Mouse (Mus musculus): ENCODE data around the gene Gm12800. TPM values are rescaled to one million over a fixed set of nuclear protein-coding genes. Genes with fewer than 3 reads are reported as not detected.
"Not testable (repeated sequence)": the region's sequence is repeated elsewhere in the genome, so short reads cannot be mapped to it uniquely, and the experiment has no call there.

The Gm12800 gene
- total RNA-seq (2014; fragmentation: Nextera tagmentation) (not detected in 2 replicates), total RNA-seq (2017) (not detected in 2 replicates), polyA plus RNA-seq (2012) (not detected in 2 replicates)

- DNase-seq (ENCODE audit: low spot score) = not testable (repeated sequence)
Observed at GRCm38 (mm10) chr4:101908821-101909220, at the start of gene Gm12800. Gene Gm12800 (plus strand): TSS chr4:101909121.

GRCm38 (mm10) chr4:101860873-101861272, 48.0 kb upstream of the Gm12800 start:
- Histone ChIP-seq H3K4me3 (ENCODE audit: low read depth, low read length) (no peak overlapping the region), H3K27me3 (ENCODE audit: insufficient read depth, low read length) (no peaks in the 10 kb centered on the region), H3K36me3 (replicated peaks) (no peaks in the 10 kb centered on the region), H3K4me1 (ENCODE audit: insufficient read depth, low read depth, low read length) (no peaks in the 10 kb centered on the region), H3K9me3 (replicated peaks) (peaks cover 7% of the 10 kb centered on the region)
- no peak for ATAC-seq (ENCODE audit: extremely low read depth, insufficient number of reproducible peaks, low FRiP score, poor library complexity, severe bottlenecking)
- DNase-seq (ENCODE audit: low spot score) = no peak
- TF ChIP-seq GATA2 (IDR thresholded peaks at IDR 0.05; ENCODE audit: borderline replicate concordance, low read depth, low read length) (no peak), GATA1 (IDR thresholded peaks at IDR 0.05; ENCODE audit: borderline replicate concordance, low read length) (no peak), CTCF (IDR thresholded peaks at IDR 0.05; ENCODE audit: low read depth, low read length) (no peak), POLR2AphosphoS5 (IDR thresholded peaks at IDR 0.05; ENCODE audit: insufficient replicate concordance, low read depth, low read length) (no peak), TAL1 (conservative IDR thresholded peaks at IDR 0.05; ENCODE audit: low read depth, low read length) (no peak)

More at GRCm38 (mm10) chr4:101908821-101909220, at the start of gene Gm12800:
- H3K27me3 ChIP-seq (ENCODE audit: insufficient read depth, low read length); H3K36me3 ChIP-seq (replicated peaks); ATAC-seq (ENCODE audit: extremely low read depth, insufficient number of reproducible peaks, low FRiP score, poor library complexity, severe bottlenecking); H3K4me3 ChIP-seq (ENCODE audit: low read depth, low read length); H3K4me1 ChIP-seq (ENCODE audit: insufficient read depth, low read depth, low read length); H3K9me3 ChIP-seq (replicated peaks): not testable (repeated sequence)

GRCm38 (mm10) chr4:101862289-101862688, 46.6 kb upstream of the Gm12800 start:
- ATAC-seq (ENCODE audit: extremely low read depth, insufficient number of reproducible peaks, low FRiP score, poor library complexity, severe bottlenecking) (no peak), DNase-seq (ENCODE audit: low spot score) (no peak)
- TF ChIP-seq TAL1 (conservative IDR thresholded peaks at IDR 0.05; ENCODE audit: low read depth, low read length) (no peak), GATA1 (IDR thresholded peaks at IDR 0.05; ENCODE audit: borderline replicate concordance, low read length) (no peak), CTCF (IDR thresholded peaks at IDR 0.05; ENCODE audit: low read depth, low read length) (no peak), POLR2AphosphoS5 (IDR thresholded peaks at IDR 0.05; ENCODE audit: insufficient replicate concordance, low read depth, low read length) (no peak), GATA2 (IDR thresholded peaks at IDR 0.05; ENCODE audit: borderline replicate concordance, low read depth, low read length) (no peak)
- Histone ChIP-seq H3K4me3 (ENCODE audit: low read depth, low read length) (no peak overlapping the region), H3K9me3 (replicated peaks) (peaks cover 7% of the 10 kb centered on the region), H3K4me1 (ENCODE audit: insufficient read depth, low read depth, low read length) (no peaks in the 10 kb centered on the region), H3K36me3 (replicated peaks) (no peaks in the 10 kb centered on the region), H3K27me3 (ENCODE audit: insufficient read depth, low read length) (no peaks in the 10 kb centered on the region)

- not testable (repeated sequence) for H3K4me1 ChIP-seq (ENCODE audit: insufficient read depth, low read depth, low read length); H3K4me3 ChIP-seq (ENCODE audit: low read depth, low read length); H3K27me3 ChIP-seq (ENCODE audit: insufficient read depth, low read length); H3K36me3 ChIP-seq (replicated peaks); ATAC-seq (ENCODE audit: extremely low read depth, insufficient number of reproducible peaks, low FRiP score, poor library complexity, severe bottlenecking); DNase-seq (ENCODE audit: low spot score); H3K9me3 ChIP-seq (replicated peaks)
Observed at GRCm38 (mm10) chr4:101872031-101872430, 36.9 kb upstream of the Gm12800 start.

GRCm38 (mm10) chr4:101875687-101876086, 33.2 kb upstream of the Gm12800 start:
- not testable (repeated sequence) for H3K9me3 ChIP-seq (replicated peaks); H3K36me3 ChIP-seq (replicated peaks); H3K4me3 ChIP-seq (ENCODE audit: low read depth, low read length); H3K4me1 ChIP-seq (ENCODE audit: insufficient read depth, low read depth, low read length); H3K27me3 ChIP-seq (ENCODE audit: insufficient read depth, low read length); ATAC-seq (ENCODE audit: extremely low read depth, insufficient number of reproducible peaks, low FRiP score, poor library complexity, severe bottlenecking); DNase-seq (ENCODE audit: low spot score)

GRCm38 (mm10) chr4:101883641-101884040, 25.3 kb upstream of the Gm12800 start:
- no peaks in the 10 kb centered on the region for H3K27me3 ChIP-seq (ENCODE audit: insufficient read depth, low read length)
- no peak for ATAC-seq (ENCODE audit: extremely low read depth, insufficient number of reproducible peaks, low FRiP score, poor library complexity, severe bottlenecking)
- H3K36me3 ChIP-seq (replicated peaks) = no peaks in the 10 kb centered on the region
- no peak for TF ChIP-seq CTCF (IDR thresholded peaks at IDR 0.05; ENCODE audit: low read depth, low read length)
- TF ChIP-seq GATA1 (IDR thresholded peaks at IDR 0.05; ENCODE audit: borderline replicate concordance, low read length) = no peak
- TF ChIP-seq TAL1 (conservative IDR thresholded peaks at IDR 0.05; ENCODE audit: low read depth, low read length) = no peak
- H3K4me3 ChIP-seq (ENCODE audit: low read depth, low read length) = no peak overlapping the region
- H3K4me1 ChIP-seq (ENCODE audit: insufficient read depth, low read depth, low read length) = no peaks in the 10 kb centered on the region
- peaks cover 1% of the 10 kb centered on the region for H3K9me3 ChIP-seq (replicated peaks)
- DNase-seq (ENCODE audit: low spot score) = no peak

- no peak for TF ChIP-seq GATA2 (IDR thresholded peaks at IDR 0.05; ENCODE audit: borderline replicate concordance, low read depth, low read length)
- TF ChIP-seq GATA1 (IDR thresholded peaks at IDR 0.05; ENCODE audit: borderline replicate concordance, low read length) = no peak
- no peak for TF ChIP-seq CTCF (IDR thresholded peaks at IDR 0.05; ENCODE audit: low read depth, low read length)
- no peak for TF ChIP-seq POLR2AphosphoS5 (IDR thresholded peaks at IDR 0.05; ENCODE audit: insufficient replicate concordance, low read depth, low read length)
- TF ChIP-seq TAL1 (conservative IDR thresholded peaks at IDR 0.05; ENCODE audit: low read depth, low read length) = no peak
- peaks cover 22% of the 10 kb centered on the region for H3K9me3 ChIP-seq (replicated peaks)
- H3K36me3 ChIP-seq (replicated peaks) = no peaks in the 10 kb centered on the region
- no peak for DNase-seq (ENCODE audit: low spot score)
- ATAC-seq (ENCODE audit: extremely low read depth, insufficient number of reproducible peaks, low FRiP score, poor library complexity, severe bottlenecking) = no peak
- H3K4me1 ChIP-seq (ENCODE audit: insufficient read depth, low read depth, low read length) = no peaks in the 10 kb centered on the region
- no peak overlapping the region for H3K4me3 ChIP-seq (ENCODE audit: low read depth, low read length)
- H3K27me3 ChIP-seq (ENCODE audit: insufficient read depth, low read length) = no peaks in the 10 kb centered on the region
Observed at GRCm38 (mm10) chr4:101889377-101889776, 19.5 kb upstream of the Gm12800 start.
